Mouse (Mus musculus) heart, embryonic 16.5 days (tissue): ENCODE results near the gene Wdr43. TPM values are rescaled to one million over a fixed set of nuclear protein-coding genes. Genes with fewer than 3 reads are reported as not detected.

Experiments
- ATAC-seq: fragments of 200-750 bp; cut with Nextera tagmentation; replicated peaks from 2 replicates; pipeline ENCODE4 v1.8.0; 2017; ENCODE audit warnings: moderate number of reproducible peaks; ENCODE audit not compliant: insufficient read depth, low FRiP score; ENCODE audit errors: extremely low read depth
- H3K27ac ChIP-seq: fragments of 300-500 bp; sonication (generic); 2 replicates; pipeline ENCODE4 v1.5.1; 2014; ENCODE audit warnings: mild to moderate bottlenecking, low read length, control low read depth, moderate library complexity
- H3K27me3 ChIP-seq: fragments of 300-500 bp; sonication (generic); 2 replicates; pipeline ENCODE4 v1.6.1; 2014; ENCODE audit warnings: low read length, mixed read lengths; ENCODE audit not compliant: control insufficient read depth, insufficient read depth
- H3K36me3 ChIP-seq: fragments of 300-500 bp; sonication (generic); 2 replicates; pipeline ENCODE4 v1.6.1; 2014; ENCODE audit not compliant: control insufficient read depth, insufficient read depth
- H3K4me1 ChIP-seq: fragments of 300-500 bp; sonication (generic); 2 replicates; pipeline ENCODE4 v1.6.1; 2014; ENCODE audit warnings: low read length, mixed read lengths; ENCODE audit not compliant: control insufficient read depth, insufficient read depth
- H3K4me2 ChIP-seq: fragments of 300-500 bp; sonication (generic); 2 replicates; pipeline ENCODE4 v1.6.1; 2014; ENCODE audit warnings: low read depth, mild to moderate bottlenecking, control low read depth, low read length
- H3K4me3 ChIP-seq: fragments of 300-500 bp; sonication (generic); 2 replicates; pipeline ENCODE4 v1.5.1; 2014; ENCODE audit warnings: mild to moderate bottlenecking, control low read depth, low read length
- H3K9ac ChIP-seq: fragments of 300-500 bp; sonication (generic); 2 replicates; pipeline ENCODE4 v1.6.1; 2014; ENCODE audit warnings: low read length, control low read depth
- H3K9me3 ChIP-seq: fragments of 300-500 bp; sonication (generic); replicated peaks from 2 replicates; pipeline ENCODE4 v1.6.1; 2016; ENCODE audit warnings: low read length; ENCODE audit not compliant: control insufficient read depth
- WGBS: fragments of 180-500 bp; shearing (Covaris S2); extraction: QIAGEN DNeasy Blood & Tissue Kit; methylation state at CpG from one replicate; pipeline ENCODE4 v1.1.7; 2014; 5-methylcytosine and 5-hydroxymethylcytosine counted together
- polyA plus RNA-seq: library from polyadenylated mRNA; unstranded; fragments of >200 nt; fragmentation: Nextera tagmentation; extraction: Ambion mirVana; gene quantifications from 2 replicates; pipeline ENCODE4 v1.2.1, GENCODE M21; 2015

The Wdr43 gene
- polyA plus RNA-seq, 1 experiment from 2014 or later = 49.7 TPM

DNA sequence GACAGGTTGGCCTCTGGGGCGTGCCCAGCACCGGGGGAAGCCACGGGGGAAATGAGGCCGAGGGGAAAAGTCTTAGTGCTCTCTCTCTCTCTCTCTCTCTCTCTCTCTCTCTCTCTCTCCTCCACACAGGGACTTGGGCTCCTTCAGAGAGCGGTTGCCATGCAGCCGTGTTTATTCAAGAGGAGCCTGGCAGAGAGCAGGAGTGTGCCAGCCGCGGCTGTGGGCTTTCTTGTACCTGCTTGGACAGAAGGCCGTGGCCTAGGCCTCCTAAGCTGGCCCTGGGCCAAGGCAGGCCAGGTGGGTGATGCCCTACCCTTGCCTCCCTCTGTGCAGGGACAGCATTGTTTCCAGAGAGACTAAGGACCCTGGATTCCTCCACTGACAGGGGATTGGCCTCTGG lies 57.4 kb downstream of the Wdr43 start, which contains the start of gene Togaram2:
Gene Togaram2 (plus strand): TSS at position 170 of the 400 bp plus-strand sequence.
- no peak for ATAC-seq
- WGBS = 62% methylated on average over 9 of the region's 9 CpGs
- no peak within 1 kb of the TSS for H3K4me2 ChIP-seq

DNA sequence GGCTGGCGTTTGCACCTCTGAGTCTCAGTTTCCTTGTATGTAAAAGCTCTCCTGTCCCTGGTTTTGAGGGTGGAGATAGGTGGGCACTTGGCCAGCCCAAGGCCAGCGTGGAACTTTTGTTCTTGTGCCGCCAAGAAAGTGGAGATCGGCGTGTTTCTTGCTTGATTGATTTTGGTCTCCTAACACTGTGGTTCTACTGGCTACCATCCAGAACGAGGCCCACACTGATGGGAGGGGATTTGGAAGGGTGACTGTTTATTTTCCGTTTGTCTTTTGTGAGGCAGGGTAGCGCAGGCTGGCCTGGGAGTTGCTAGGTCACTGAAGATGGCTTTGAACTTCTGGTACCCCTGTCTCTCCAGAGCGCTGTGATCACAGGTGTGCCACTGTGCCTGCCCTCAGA lies 58.2 kb downstream of the Wdr43 start:
- H3K9me3 ChIP-seq = no peaks in the 10 kb centered on the region
- no peaks in the 10 kb centered on the region for H3K27me3 ChIP-seq
- peaks cover 7% of the 10 kb centered on the region; the same call in 1 of the 2 replicates for H3K4me1 ChIP-seq
- H3K9ac ChIP-seq = no peak overlapping the region
- WGBS = 60% methylated on average over 9 of the region's 9 CpGs
- no peak for ATAC-seq
- H3K4me3 ChIP-seq = no peak overlapping the region
- no peak overlapping the region for H3K4me2 ChIP-seq
- H3K36me3 ChIP-seq = no peaks in the 10 kb centered on the region
- H3K27ac ChIP-seq = no peak overlapping the region

More for the DNA sequence above, 57.4 kb downstream of the Wdr43 start, which contains the start of gene Togaram2:
- peaks cover 7% of the 10 kb centered on the region; the same call in 1 of the 2 replicates for H3K4me1 ChIP-seq
- H3K27ac ChIP-seq = no peak within 1 kb of the TSS
- H3K9me3 ChIP-seq = no peaks in the 10 kb centered on the region; the same call in 1 of the 2 replicates
- H3K4me3 ChIP-seq = no peak within 1 kb of the TSS
- H3K9ac ChIP-seq = no peak within 1 kb of the TSS
- H3K36me3 ChIP-seq = no peaks in the 10 kb centered on the region
- H3K27me3 ChIP-seq = no peaks in the 10 kb centered on the region

DNA sequence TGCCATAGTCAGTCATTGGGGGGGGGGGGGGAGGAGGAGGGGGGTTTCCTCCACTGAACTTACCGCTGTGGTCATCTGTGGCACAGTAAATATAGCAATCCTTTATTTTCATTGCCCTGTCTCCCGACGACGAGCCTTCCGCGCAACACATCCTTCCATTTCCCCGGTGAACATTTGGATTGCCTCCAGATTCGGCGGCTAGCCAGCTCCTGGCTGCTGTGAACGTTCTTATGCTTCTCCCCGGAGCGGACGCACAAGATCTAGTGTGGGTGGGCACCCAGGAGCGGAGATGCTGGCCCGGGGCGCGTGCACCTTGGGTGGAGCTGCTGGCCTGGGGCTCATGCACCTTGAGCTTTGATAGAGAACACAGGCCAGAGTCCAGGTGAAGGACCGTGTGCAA lies 59.2 kb downstream of the Wdr43 start:
- peaks cover 7% of the 10 kb centered on the region; the same call in 1 of the 2 replicates for H3K4me1 ChIP-seq
- no peaks in the 10 kb centered on the region for H3K9me3 ChIP-seq
- H3K9ac ChIP-seq = no peak overlapping the region
- H3K27ac ChIP-seq = no peak overlapping the region
- ATAC-seq = no peak
- no peak overlapping the region for H3K4me2 ChIP-seq
- H3K27me3 ChIP-seq = no peaks in the 10 kb centered on the region
- 67% methylated on average over 18 of the region's 18 CpGs for WGBS
- no peak overlapping the region for H3K4me3 ChIP-seq
- H3K36me3 ChIP-seq = no peaks in the 10 kb centered on the region

DNA sequence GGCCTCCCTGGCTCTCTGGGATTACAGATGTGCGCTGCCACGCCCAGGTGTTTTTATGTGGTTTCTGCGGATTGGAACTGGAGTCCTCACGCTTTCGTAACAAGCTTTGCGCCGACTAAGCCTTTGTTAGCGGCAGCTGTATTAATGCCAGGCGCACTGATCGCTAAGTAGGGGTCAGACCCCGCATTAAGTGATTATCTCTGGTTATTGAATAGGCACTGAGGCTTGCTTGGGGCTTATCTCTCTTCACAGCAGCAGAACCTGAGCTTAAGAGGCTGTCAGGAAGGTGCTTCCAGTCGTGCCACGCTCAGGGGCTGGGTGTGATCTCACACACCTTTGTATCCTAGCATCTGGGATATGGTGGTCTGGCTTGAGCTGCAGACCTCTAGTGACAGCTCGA lies 66.0 kb downstream of the Wdr43 start:
- no peak overlapping the region for H3K4me3 ChIP-seq
- H3K9me3 ChIP-seq = no peaks in the 10 kb centered on the region
- no peaks in the 10 kb centered on the region for H3K36me3 ChIP-seq
- H3K4me1 ChIP-seq = peaks cover 4% of the 10 kb centered on the region; the same call in 1 of the 2 replicates
- no peak overlapping the region for H3K9ac ChIP-seq
- H3K27me3 ChIP-seq = no peaks in the 10 kb centered on the region
- H3K27ac ChIP-seq = no peak overlapping the region
- 64% methylated on average over 14 of the region's 14 CpGs for WGBS
- no peak overlapping the region for H3K4me2 ChIP-seq
- no peak for ATAC-seq

DNA sequence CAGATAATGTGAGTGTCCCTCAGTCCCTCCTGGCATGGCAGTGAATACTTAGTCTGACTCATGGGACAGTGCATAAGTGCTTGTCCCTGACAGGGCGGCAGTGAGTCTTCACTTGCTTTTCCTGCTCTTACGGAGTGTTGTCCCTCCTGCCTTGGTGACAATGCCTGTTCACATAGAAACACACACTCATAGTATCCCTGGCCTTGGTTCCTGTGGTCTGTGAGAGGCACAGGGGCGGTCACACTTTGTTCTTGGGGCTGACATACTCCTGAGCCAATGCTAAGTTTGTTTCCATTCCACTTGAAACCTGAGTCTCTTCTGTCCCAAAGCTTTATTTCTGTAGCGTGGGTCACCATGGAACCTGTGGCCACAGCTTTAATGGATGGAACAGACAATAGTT lies 66.7 kb downstream of the Wdr43 start:
- Histone ChIP-seq H3K9ac (no peak overlapping the region), H3K4me3 (no peak overlapping the region), H3K36me3 (no peaks in the 10 kb centered on the region), H3K9me3 (no peaks in the 10 kb centered on the region), H3K4me1 (peaks cover 4% of the 10 kb centered on the region; the same call in 1 of the 2 replicates), H3K4me2 (no peak overlapping the region), H3K27me3 (no peaks in the 10 kb centered on the region), H3K27ac (no peak overlapping the region)
- 80% methylated on average over 4 of the region's 4 CpGs for WGBS
- no peak for ATAC-seq

DNA sequence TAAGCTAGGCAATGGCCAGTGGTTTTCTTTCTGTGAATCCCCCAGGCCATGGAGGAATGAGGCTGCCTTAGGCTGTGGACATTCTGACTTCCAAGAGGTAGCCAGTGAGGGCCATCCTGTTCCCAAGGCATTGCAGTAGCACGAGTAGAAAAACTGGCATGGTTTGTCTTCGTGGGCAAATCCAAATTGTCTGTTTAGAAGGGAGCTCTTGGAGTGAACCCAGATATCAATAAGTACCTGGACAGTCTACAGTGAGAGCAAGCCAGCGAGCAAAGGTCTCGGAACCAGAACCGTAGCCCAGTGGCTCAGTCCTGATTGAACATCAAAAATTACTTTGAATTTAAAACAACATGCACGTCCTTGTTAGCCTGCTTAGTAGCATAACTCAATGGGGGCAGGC lies 67.6 kb downstream of the Wdr43 start:
- H3K4me2 ChIP-seq = no peak overlapping the region
- H3K9ac ChIP-seq = no peak overlapping the region
- no peak overlapping the region for H3K4me3 ChIP-seq
- WGBS = 90% methylated on average over 6 of the region's 6 CpGs
- H3K27ac ChIP-seq = no peak overlapping the region
- H3K27me3 ChIP-seq = no peaks in the 10 kb centered on the region
- no peak for ATAC-seq
- peaks cover 4% of the 10 kb centered on the region; the same call in 1 of the 2 replicates for H3K4me1 ChIP-seq
- no peaks in the 10 kb centered on the region for H3K36me3 ChIP-seq
- H3K9me3 ChIP-seq = no peaks in the 10 kb centered on the region

DNA sequence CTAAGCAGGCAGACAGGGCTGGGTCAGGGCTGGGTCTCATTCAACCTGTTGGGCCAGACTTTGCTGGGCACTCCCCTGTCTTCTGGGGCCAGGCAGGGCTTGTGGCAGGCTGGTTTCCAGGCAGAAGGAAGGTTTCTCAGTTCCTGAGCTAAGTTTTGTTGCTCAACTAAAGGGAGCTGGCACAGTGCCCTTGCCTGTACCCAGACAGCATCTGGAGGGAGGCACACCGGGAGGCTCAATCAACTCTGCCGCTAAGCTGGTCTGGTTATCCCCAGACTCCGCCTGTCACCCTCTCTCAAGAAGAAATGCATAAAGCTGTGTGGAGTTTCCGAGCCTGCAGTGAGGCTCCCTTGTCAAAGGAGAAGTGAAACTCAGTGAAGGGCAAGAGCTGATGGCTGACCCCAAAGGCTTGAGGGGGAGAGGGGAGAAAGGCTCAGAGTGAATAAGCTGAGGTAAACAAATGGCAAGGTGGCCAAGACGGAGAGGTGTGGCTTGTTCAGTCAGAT lies 68.5 kb downstream of the Wdr43 start:
- Histone ChIP-seq H3K4me1 (peaks cover 4% of the 10 kb centered on the region; the same call in 1 of the 2 replicates), H3K4me2 (no peak overlapping the region), H3K27me3 (no peaks in the 10 kb centered on the region), H3K9me3 (no peaks in the 10 kb centered on the region), H3K27ac (no peak overlapping the region), H3K9ac (0 out of 2 replicates have a peak overlapping the region, but pooled peaks have one; percentile 12), H3K4me3 (no peak overlapping the region), H3K36me3 (no peaks in the 10 kb centered on the region)
- 32% methylated on average over 5 of the region's 5 CpGs for WGBS
- no peak; the same call in 1 of the 2 replicates for ATAC-seq

DNA sequence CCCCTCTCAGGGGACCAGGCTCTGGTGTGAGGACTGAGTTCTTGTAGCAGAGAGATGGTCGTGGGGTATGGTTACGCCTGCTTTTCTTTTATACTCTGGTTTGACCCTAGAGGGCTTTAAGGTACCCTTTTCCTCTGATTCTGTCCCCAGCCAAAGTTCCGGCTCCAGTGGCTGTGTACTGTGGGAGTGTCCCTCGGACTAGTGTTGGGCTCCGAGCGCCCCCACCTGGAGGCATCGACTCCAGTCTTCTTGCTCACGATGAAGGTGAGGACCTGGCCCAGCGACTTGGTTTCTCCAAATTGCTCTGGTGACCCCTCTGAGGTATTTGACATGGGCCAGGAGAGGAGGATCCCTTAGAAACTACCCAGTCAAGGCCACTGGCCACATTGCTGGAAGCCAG lies 71.7 kb downstream of the Wdr43 start:
- H3K4me1 ChIP-seq = peaks cover 10% of the 10 kb centered on the region; the same call in 1 of the 2 replicates
- H3K36me3 ChIP-seq = no peaks in the 10 kb centered on the region
- no peaks in the 10 kb centered on the region for H3K9me3 ChIP-seq
- H3K27ac ChIP-seq = no peak overlapping the region
- H3K4me2 ChIP-seq = no peak overlapping the region
- ATAC-seq = no peak
- no peaks in the 10 kb centered on the region for H3K27me3 ChIP-seq
- no peak overlapping the region for H3K4me3 ChIP-seq
- H3K9ac ChIP-seq = no peak overlapping the region
- WGBS = 68% methylated on average over 9 of the region's 9 CpGs

DNA sequence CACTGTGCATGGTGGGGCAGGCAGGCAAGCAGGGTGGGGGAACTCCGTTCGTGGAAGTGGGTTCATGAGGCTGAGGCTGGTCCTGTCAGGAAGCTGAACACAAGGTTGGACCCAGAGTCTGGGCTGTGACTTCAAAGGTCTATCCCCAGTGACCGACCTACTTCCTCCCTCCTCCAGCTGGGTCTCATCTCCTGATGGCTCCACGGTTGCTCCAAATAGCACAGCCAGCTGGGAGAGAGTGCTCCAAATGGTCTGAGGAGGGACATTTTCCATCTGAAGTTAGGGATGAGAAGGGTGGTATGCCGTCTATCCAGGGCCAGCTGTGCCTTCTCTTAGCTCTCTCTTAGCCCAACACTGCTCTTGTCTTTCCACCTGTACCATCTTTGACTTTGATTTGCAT lies 74.2 kb downstream of the Wdr43 start:
- Histone ChIP-seq H3K27me3 (no peaks in the 10 kb centered on the region), H3K36me3 (no peaks in the 10 kb centered on the region), H3K9me3 (no peaks in the 10 kb centered on the region), H3K27ac (no peak overlapping the region), H3K4me3 (no peak overlapping the region), H3K9ac (no peak overlapping the region), H3K4me2 (no peak overlapping the region), H3K4me1 (peaks cover 6% of the 10 kb centered on the region; the same call in 1 of the 2 replicates)
- WGBS = 57% methylated on average over 5 of the region's 5 CpGs
- no peak for ATAC-seq
